Mouse (Mus musculus): Measurements from ENCODE around the gene Cpeb3. TPM values are rescaled to one million over a fixed set of nuclear protein-coding genes. Genes with fewer than 3 reads are reported as not detected.
"Not testable (repeated sequence)": the region's sequence is repeated elsewhere in the genome, so short reads cannot be mapped to it uniquely, and the experiment has no call there.

Cpeb3 gene
- total RNA-seq, 2 experiments from 2014 or later, result 59.6 to 61.8 TPM

- DNase-seq (ENCODE audit: low spot score in 2 of 2), result no peak
Measured at GRCm38 (mm10) chr19:37156770-37157336, 51.5 kb downstream of the Cpeb3 start.

- no peak for DNase-seq (ENCODE audit: low spot score in 2 of 2)
Measured at GRCm38 (mm10) chr19:37156040-37156439, 52.4 kb downstream of the Cpeb3 start.

GRCm38 (mm10) chr19:37147145-37147544, 61.3 kb downstream of the Cpeb3 start:
- no peak for DNase-seq (ENCODE audit: low spot score in 2 of 2)

- no peak for DNase-seq (ENCODE audit: low spot score in 2 of 2)
Measured at GRCm38 (mm10) chr19:37145846-37146245, 62.6 kb downstream of the Cpeb3 start.

- no peak for DNase-seq (ENCODE audit: low spot score in 2 of 2)
Measured at GRCm38 (mm10) chr19:37145401-37145800, 63.0 kb downstream of the Cpeb3 start.

GRCm38 (mm10) chr19:37141623-37142022, 66.8 kb downstream of the Cpeb3 start:
- no peak for DNase-seq (ENCODE audit: low spot score in 2 of 2)

GRCm38 (mm10) chr19:37137133-37137532, 71.3 kb downstream of the Cpeb3 start:
- DNase-seq (ENCODE audit: low spot score in 2 of 2), result no peak

GRCm38 (mm10) chr19:37135459-37135858, 72.9 kb downstream of the Cpeb3 start:
- DNase-seq (ENCODE audit: low spot score in 2 of 2), result not testable (repeated sequence)

- no peak for DNase-seq (ENCODE audit: low spot score in 2 of 2)
Measured at GRCm38 (mm10) chr19:37133666-37134065, 74.7 kb downstream of the Cpeb3 start.

- DNase-seq (ENCODE audit: low spot score in 2 of 2), result no peak
Measured at GRCm38 (mm10) chr19:37131660-37132059, 76.7 kb downstream of the Cpeb3 start.

- DNase-seq (ENCODE audit: low spot score in 2 of 2), result no peak
Measured at GRCm38 (mm10) chr19:37128461-37128860, 79.9 kb downstream of the Cpeb3 start.

- DNase-seq (ENCODE audit: low spot score in 2 of 2), result no peak
Measured at GRCm38 (mm10) chr19:37127018-37127567, 81.3 kb downstream of the Cpeb3 start.

- DNase-seq (ENCODE audit: low spot score in 2 of 2), result no peak
Measured at GRCm38 (mm10) chr19:37124961-37125360, 83.4 kb downstream of the Cpeb3 start.

GRCm38 (mm10) chr19:37119281-37119680, 89.1 kb downstream of the Cpeb3 start:
- no peak for DNase-seq (ENCODE audit: low spot score in 2 of 2)

- DNase-seq (ENCODE audit: low spot score in 2 of 2), result no peak
Measured at GRCm38 (mm10) chr19:37115824-37116223, 92.6 kb downstream of the Cpeb3 start.

GRCm38 (mm10) chr19:37115374-37115773, 93.0 kb downstream of the Cpeb3 start:
- no peak for DNase-seq (ENCODE audit: low spot score in 2 of 2)

- DNase-seq (ENCODE audit: low spot score in 2 of 2), result peak in 1 of 2 experiments; percentile 21
Measured at GRCm38 (mm10) chr19:37111831-37112230, 96.6 kb downstream of the Cpeb3 start.

- no peak for DNase-seq (ENCODE audit: low spot score in 2 of 2)
Measured at GRCm38 (mm10) chr19:37110494-37110893, 97.9 kb downstream of the Cpeb3 start.

GRCm38 (mm10) chr19:37109853-37110252, 98.5 kb downstream of the Cpeb3 start:
- no peak for DNase-seq (ENCODE audit: low spot score in 2 of 2)

GRCm38 (mm10) chr19:37100689-37101088, 107.7 kb downstream of the Cpeb3 start:
- no peak for DNase-seq (ENCODE audit: low spot score in 2 of 2)

- DNase-seq (ENCODE audit: low spot score in 2 of 2), result no peak
Measured at GRCm38 (mm10) chr19:37095666-37096330, 112.6 kb downstream of the Cpeb3 start.

- DNase-seq (ENCODE audit: low spot score in 2 of 2), result no peak
Measured at GRCm38 (mm10) chr19:37093181-37093580, 115.2 kb downstream of the Cpeb3 start.
